In the genomic region with DNA sequence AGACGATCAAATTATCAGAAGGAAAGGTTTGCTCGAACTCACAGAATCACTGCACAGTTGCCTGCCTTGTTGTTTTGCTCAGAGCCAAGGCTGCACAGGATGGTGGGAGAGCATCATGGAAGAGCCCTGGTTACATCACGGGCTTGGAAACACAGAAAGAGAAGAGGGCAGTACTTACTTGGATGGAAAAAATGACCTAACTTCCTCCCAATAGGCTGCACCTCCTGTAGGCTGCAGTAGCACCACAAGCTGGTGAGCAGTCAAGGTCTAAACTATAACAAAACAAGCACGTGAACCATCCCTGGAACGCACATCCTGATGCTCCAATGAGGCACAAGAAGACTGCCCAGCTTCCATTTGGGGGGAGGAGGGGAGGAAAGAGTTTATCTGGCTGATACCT, we compare ENCODE assay signal across 20 mouse cellular contexts.
"Had no signal": no experiment of that assay in that cellular context is flagged by ENCODE, and none has a peak within 500 bp of the region (broad histone marks: within the 10 kb centered on the region; RNA-seq: fewer than 3 reads in every experiment).

No protein-coding gene starts in this region.

- H3K4me2 ChIP-seq: limb, embryonic 13.5 days; liver, embryonic 12.5 days; liver, embryonic 15.5 days; midbrain, embryonic 13.5 days; neural tube, embryonic 13.5 days; stomach, embryonic 15.5 days had no signal

- ATAC-seq: liver, embryonic 12.5 days; midbrain, embryonic 13.5 days; midbrain, embryonic 16.5 days had no signal

- H3K27ac ChIP-seq: limb, embryonic 10.5 days; limb, embryonic 13.5 days; liver, embryonic 12.5 days; liver, embryonic 15.5 days; midbrain, embryonic 13.5 days; neural tube, embryonic 13.5 days; stomach, embryonic 15.5 days had no signal

- DNase-seq: kidney, postnatal 14 days; kidney, postnatal 4 days; layer of hippocampus, adult 9-11 months; liver; lung, adult 18-20 months; retina, postnatal 1 day; right cerebral cortex, postnatal 25 days; spleen, adult 18-20 months; thymus, postnatal 25 days had no signal

- H3K9me3 ChIP-seq: limb, embryonic 10.5 days; limb, embryonic 13.5 days; liver, embryonic 12.5 days; liver, embryonic 15.5 days; megakaryocyte, embryonic 14.5 days; midbrain, embryonic 10.5 days; midbrain, embryonic 13.5 days; neural tube, embryonic 13.5 days; stomach, embryonic 15.5 days had no signal

- H3K27me3 ChIP-seq: limb, embryonic 13.5 days; liver, embryonic 12.5 days; liver, embryonic 15.5 days; midbrain, embryonic 13.5 days; neural tube, embryonic 13.5 days; stomach, embryonic 15.5 days had no signal

- H3K9ac ChIP-seq: limb, embryonic 13.5 days; liver, embryonic 12.5 days; liver, embryonic 15.5 days; midbrain, embryonic 13.5 days; neural tube, embryonic 13.5 days; stomach, embryonic 15.5 days had no signal

- H3K36me3 ChIP-seq: limb, embryonic 10.5 days; limb, embryonic 13.5 days; liver, embryonic 12.5 days; liver, embryonic 15.5 days; midbrain, embryonic 10.5 days; midbrain, embryonic 13.5 days; neural tube, embryonic 13.5 days; stomach, embryonic 15.5 days had no signal

- H3K4me3 ChIP-seq: limb, embryonic 10.5 days; limb, embryonic 13.5 days; liver, embryonic 12.5 days; liver, embryonic 15.5 days; megakaryocyte, embryonic 14.5 days; midbrain, embryonic 10.5 days; midbrain, embryonic 13.5 days; myocyte; neural tube, embryonic 13.5 days; stomach, embryonic 15.5 days had no signal
